Comparison of ENCODE assay signal across 8 mouse cellular contexts in genomic region chr5:24348546-24348945, GRCm38 (mm10). TPM values are rescaled to one million over a fixed set of nuclear protein-coding genes. Genes with fewer than 3 reads are reported as not detected.
DNase-seq lines count a peak whose midpoint lies in the region; ATAC-seq and TF ChIP-seq lines count a peak whose summit lies in the region.

No protein-coding gene starts in this region.

- peak overlapping the region; percentile 93 for H3K4me2 ChIP-seq in heart, embryonic 15.5 days
- H3K4me2 ChIP-seq in neural tube, embryonic 14.5 days (ENCODE audit: low read depth, low read length) = peak overlapping the region; percentile 99

- WGBS in heart, embryonic 15.5 days = under 1% methylated on average over 26 of the region's 30 CpGs
- under 1% methylated on average over 20 of the region's 30 CpGs for WGBS in neural tube, embryonic 14.5 days

- H3K36me3 ChIP-seq in heart, embryonic 15.5 days = peaks cover 5% of the 10 kb centered on the region; the same call in 1 of the 2 replicates
- H3K36me3 ChIP-seq in neural tube, embryonic 14.5 days (ENCODE audit: control insufficient read depth, insufficient read depth, low read length) = no peaks in the 10 kb centered on the region

- H3K9ac ChIP-seq in heart, embryonic 15.5 days = peak overlapping the region; percentile 94
- H3K9ac ChIP-seq in neural tube, embryonic 14.5 days (replicated peaks; ENCODE audit: low read depth, low read length) = peak overlapping the region; percentile 60

- ATAC-seq in heart, embryonic 15.5 days (replicated peaks; ENCODE audit: insufficient number of reproducible peaks, insufficient read depth, low FRiP score, low read depth) = no peak
- ATAC-seq in neural tube, embryonic 14.5 days (ENCODE audit: low read depth) = no peak

- no peaks in the 10 kb centered on the region for H3K27me3 ChIP-seq in heart, embryonic 15.5 days
- H3K27me3 ChIP-seq in neural tube, embryonic 14.5 days (ENCODE audit: control insufficient read depth, insufficient read depth, low read length) = peaks cover 3% of the 10 kb centered on the region; the same call in 1 of the 2 replicates

- peak overlapping the region; percentile 67 for H3K4me3 ChIP-seq in bone marrow macrophage, adult 2 months (ENCODE audit: insufficient read depth, low read length)
- peak overlapping the region; percentile 81 for H3K4me3 ChIP-seq in heart, embryonic 15.5 days
- H3K4me3 ChIP-seq in neural tube, embryonic 14.5 days (ENCODE audit: low read depth, low read length) = peak overlapping the region; percentile 48

- H3K9me3 ChIP-seq in heart, embryonic 15.5 days (replicated peaks) = no peaks in the 10 kb centered on the region
- no peaks in the 10 kb centered on the region for H3K9me3 ChIP-seq in neural tube, embryonic 14.5 days (ENCODE audit: control insufficient read depth, low read length)

- H3K4me1 ChIP-seq in bone marrow macrophage, adult 2 months (ENCODE audit: control insufficient read depth, insufficient read depth, low read length) = no peaks in the 10 kb centered on the region
- H3K4me1 ChIP-seq in heart, embryonic 15.5 days (replicated peaks) = peaks cover 87% of the 10 kb centered on the region
- H3K4me1 ChIP-seq in neural tube, embryonic 14.5 days (ENCODE audit: control insufficient read depth, insufficient read depth, low read length) = peaks cover 62% of the 10 kb centered on the region

- DNase-seq in heart, adult 18-20 months = peak; percentile 45
- DNase-seq in heart, adult 8-10 months (ENCODE audit: low spot score) = no peak
- DNase-seq in liver = peak; percentile 31
- no peak for DNase-seq in B cell, adult 2 months
- no peak for DNase-seq in layer of hippocampus, adult 9-10 months (ENCODE audit: low spot score)

- H3K27ac ChIP-seq in bone marrow macrophage, adult 2 months (ENCODE audit: insufficient read depth, low read depth, low read length) = no peak overlapping the region
- peak overlapping the region; percentile 99 for H3K27ac ChIP-seq in heart, embryonic 15.5 days
- peak overlapping the region; percentile 52; the same call in 1 of the 2 replicates for H3K27ac ChIP-seq in neural tube, embryonic 14.5 days (ENCODE audit: low read depth, low read length)

- TF ChIP-seq CTCF in bone marrow macrophage, adult 2 months (IDR thresholded peaks at IDR 0.05; ENCODE audit: low read depth, low read length) = no peak

- TF ChIP-seq POLR2A in bone marrow macrophage, adult 2 months (IDR thresholded peaks at IDR 0.05; ENCODE audit: borderline replicate concordance, low read depth, low read length) = no peak

RNA-seq across cellular contexts. Expression of gene Kcnh2, which starts 2.9 kb away (rescaled TPM):
- 10 to 100 TPM; 52.6 to 61.1 TPM for total RNA-seq in heart, adult 18-20 months (2021)
- 10 to 100 TPM; 48.8 to 95.2 (median 71.0) TPM for total RNA-seq in heart, adult 8-10 months (2022)
- not detected in 2 replicates for polyA plus RNA-seq in bone marrow macrophage, adult 2 months (2012; ENCODE audit: insufficient read depth, insufficient read length, missing spikeins)
- 21.0 and 27.2 TPM in 2 replicates for polyA plus RNA-seq in heart, embryonic 15.5 days (2015; fragmentation: Nextera tagmentation; extraction: Ambion mirVana)
- polyA plus RNA-seq in neural tube, embryonic 14.5 days (2014; fragmentation: Nextera tagmentation; extraction: Ambion mirVana) = 13.6 and 17.0 TPM in 2 replicates

RNA-seq across cellular contexts. Expression of gene Nos3, which starts 16.1 kb away (rescaled TPM):
- 10 to 100 TPM; 21.8 to 22.6 TPM for total RNA-seq in heart, adult 18-20 months (2021)
- total RNA-seq in heart, adult 8-10 months (2022) = 10 to 100 TPM; 21.4 to 26.9 (median 23.8) TPM
- not detected in 2 replicates for polyA plus RNA-seq in bone marrow macrophage, adult 2 months (2012; ENCODE audit: insufficient read depth, insufficient read length, missing spikeins)
- polyA plus RNA-seq in heart, embryonic 15.5 days (2015; fragmentation: Nextera tagmentation; extraction: Ambion mirVana) = 27.9 and 30.6 TPM in 2 replicates
- 4.2 and 9.6 TPM in 2 replicates for polyA plus RNA-seq in neural tube, embryonic 14.5 days (2014; fragmentation: Nextera tagmentation; extraction: Ambion mirVana)

RNA-seq across cellular contexts. Expression of gene Atg9b, which starts 43.4 kb away (rescaled TPM):
- total RNA-seq in heart, adult 18-20 months (2021) = 1 to 10 TPM in 1 of 2 experiments, under 1 TPM in 1; 0.75 to 1.4 TPM
- 1 to 10 TPM in 2 of 4 experiments, under 1 TPM in 2; 0.73 to 1.7 (median 1.1) TPM for total RNA-seq in heart, adult 8-10 months (2022)
- 0.39 and 1.1 TPM in 2 replicates for polyA plus RNA-seq in bone marrow macrophage, adult 2 months (2012; ENCODE audit: insufficient read depth, insufficient read length, missing spikeins)
- 0.81 and 1.6 TPM in 2 replicates for polyA plus RNA-seq in heart, embryonic 15.5 days (2015; fragmentation: Nextera tagmentation; extraction: Ambion mirVana)
- polyA plus RNA-seq in neural tube, embryonic 14.5 days (2014; fragmentation: Nextera tagmentation; extraction: Ambion mirVana) = 2.0 and 2.2 TPM in 2 replicates

RNA-seq across cellular contexts. Expression of gene Abcb8, which starts 44.9 kb away (rescaled TPM):
- total RNA-seq in heart, adult 18-20 months (2021) = 10 to 100 TPM; 87.2 to 90.7 TPM
- total RNA-seq in heart, adult 8-10 months (2022) = 100 to 1,000 TPM in 2 of 4 experiments, 10 to 100 TPM in 2; 96.5 to 106 (median 101) TPM
- polyA plus RNA-seq in bone marrow macrophage, adult 2 months (2012; ENCODE audit: insufficient read depth, insufficient read length, missing spikeins) = 16.8 and 24.1 TPM in 2 replicates
- polyA plus RNA-seq in heart, embryonic 15.5 days (2015; fragmentation: Nextera tagmentation; extraction: Ambion mirVana) = 54.4 and 70.1 TPM in 2 replicates
- polyA plus RNA-seq in neural tube, embryonic 14.5 days (2014; fragmentation: Nextera tagmentation; extraction: Ambion mirVana) = 47.2 and 47.7 TPM in 2 replicates

Comparison
In these comparisons a context has a peak if more than half of its experiments do, and no peak if none do; other contexts are left out.
1. DNase-seq: peak in heart, adult 18-20 months (2 of 2) and liver (single experiment); none in heart, adult 8-10 months (single experiment), B cell, adult 2 months (0 of 2) and layer of hippocampus, adult 9-10 months (single experiment).
2. RNA of gene Kcnh2, which starts 2.9 kb away (polyA plus RNA-seq): 21.0 to 27.2 TPM in heart, embryonic 15.5 days and 13.6 to 17.0 TPM in neural tube, embryonic 14.5 days; not detected in bone marrow macrophage, adult 2 months; every median in the first group is over 10 times any median in the second.
3. Peak in every context shown above with its lines, with median percentiles within 50 percentile points of each other: H3K4me3 ChIP-seq.